Mouse (Mus musculus) CH12.LX (cell line): ENCODE results near the gene Adap1.

Experiments used
- CTCF ChIP-seq, 2 experiments: IDR thresholded peaks in 1 of 2; conservative IDR thresholded peaks in 1 of 2; 2 replicates each; pipeline ENCODE4 v1.5.1; 2011 to 2012; ENCODE audit warnings: low read depth in 2 of 2, low read length in 2 of 2, improper control_type of control experiment in 1 of 2, inconsistent platforms in 1 of 2, mild to moderate bottlenecking in 1 of 2, moderate library complexity in 1 of 2
- ELF1 ChIP-seq: IDR thresholded peaks from 2 replicates; pipeline ENCODE4 v1.6.1; 2014; ENCODE audit warnings: low read depth, mild to moderate bottlenecking, inconsistent platforms, low read length, improper control_type of control experiment
- MAZ ChIP-seq: IDR thresholded peaks from 2 replicates; pipeline ENCODE4 v1.6.1; 2012; ENCODE audit warnings: low read depth, mild to moderate bottlenecking, inconsistent platforms, low read length, improper control_type of control experiment, moderate library complexity
- NELFE ChIP-seq: IDR thresholded peaks from 2 replicates; pipeline ENCODE4 v1.6.1; 2011; ENCODE audit warnings: low read depth, low read length, improper control_type of control experiment
- POLR2A ChIP-seq: IDR thresholded peaks from 2 replicates; pipeline ENCODE4 v1.6.1; 2011; ENCODE audit warnings: low read depth, mild to moderate bottlenecking, improper control_type of control experiment, low read length
- TCF12 ChIP-seq: IDR thresholded peaks from 2 replicates; pipeline ENCODE4 v1.6.1; 2014; ENCODE audit warnings: low read depth, mild to moderate bottlenecking, inconsistent platforms, low read length, improper control_type of control experiment
- USF2 ChIP-seq: conservative IDR thresholded peaks from 2 replicates; pipeline ENCODE4 v1.6.1; 2011; ENCODE audit warnings: low read depth, low read length, improper control_type of control experiment

DNA sequence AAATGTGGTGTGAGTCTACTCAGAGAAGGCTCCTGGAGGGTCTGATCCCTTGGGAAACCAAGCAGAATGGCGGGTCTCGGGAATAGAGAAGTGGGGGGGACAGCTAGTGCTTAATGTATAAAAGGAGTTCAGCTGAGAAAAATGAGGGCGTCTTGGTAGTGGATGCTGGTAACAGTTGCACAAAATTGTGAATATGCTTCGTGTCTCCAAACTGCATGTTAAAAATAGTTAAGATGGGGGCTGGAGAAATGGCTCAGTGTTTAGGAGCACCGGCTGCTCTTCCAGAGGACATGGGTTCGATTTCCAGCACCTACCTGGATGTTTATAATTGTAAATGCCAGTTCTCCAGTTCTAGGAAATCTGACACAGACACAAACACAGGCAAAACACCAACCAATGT, 4.1 kb downstream of the Adap1 start:
- TF ChIP-seq NELFE (no peak), POLR2A (no peak), TCF12 (no peak), USF2 (no peak), ELF1 (no peak), CTCF (conservative IDR thresholded peaks at IDR 0.05 in 1 of 2, IDR thresholded peaks at IDR 0.05 in 1 of 2; ENCODE audit: low read depth in 2 of 2, low read length in 2 of 2) (no peak), MAZ (no peak)
